Mouse (Mus musculus) hindbrain, embryonic 16.5 days (tissue): ENCODE measurements around the gene Wsb2. TPM values are rescaled to one million over a fixed set of nuclear protein-coding genes. Genes with fewer than 3 reads are reported as not detected.

Experiments used
- ATAC-seq: fragments of 200-750 bp; cut with Nextera tagmentation; 2 replicates; pipeline ENCODE4 v1.8.0; 2017; ENCODE audit warnings: moderate TSS enrichment, moderate library complexity
- H3K27ac ChIP-seq: fragments of 300-500 bp; sonication (generic); 2 replicates; pipeline ENCODE4 v1.5.1; 2014; ENCODE audit warnings: low read depth, mild to moderate bottlenecking, control low read depth, low read length, moderate library complexity
- H3K27me3 ChIP-seq: fragments of 300-500 bp; sonication (generic); replicated peaks from 2 replicates; pipeline ENCODE4 v1.6.1; 2014; ENCODE audit warnings: low read length; ENCODE audit not compliant: control insufficient read depth, insufficient read depth
- H3K36me3 ChIP-seq: fragments of 300-500 bp; sonication (generic); 2 replicates; pipeline ENCODE4 v1.6.1; 2014; ENCODE audit warnings: mild to moderate bottlenecking, low read length, moderate library complexity, mixed read lengths; ENCODE audit not compliant: control insufficient read depth, insufficient read depth
- H3K4me1 ChIP-seq: fragments of 300-500 bp; sonication (generic); 2 replicates; pipeline ENCODE4 v1.6.1; 2014; ENCODE audit warnings: low read depth, low read length; ENCODE audit not compliant: control insufficient read depth, insufficient read depth
- H3K4me2 ChIP-seq: fragments of 300-500 bp; sonication (generic); 2 replicates; pipeline ENCODE4 v1.6.1; 2014; ENCODE audit warnings: mild to moderate bottlenecking, low read length, control low read depth, moderate library complexity
- H3K4me3 ChIP-seq: fragments of 300-500 bp; sonication (generic); 2 replicates; pipeline ENCODE4 v1.5.1; 2014; ENCODE audit warnings: mild to moderate bottlenecking, low read length, control low read depth, moderate library complexity
- H3K9ac ChIP-seq: fragments of 300-500 bp; sonication (generic); 2 replicates; pipeline ENCODE4 v1.6.1; 2014; ENCODE audit warnings: low read depth, mild to moderate bottlenecking, control low read depth, low read length, moderate library complexity
- H3K9me3 ChIP-seq: fragments of 300-500 bp; sonication (generic); 2 replicates; pipeline ENCODE4 v1.6.1; 2014; ENCODE audit warnings: mild to moderate bottlenecking, low read length, moderate library complexity; ENCODE audit not compliant: control insufficient read depth
- WGBS: fragments of 180-500 bp; shearing (Covaris S2); extraction: QIAGEN DNeasy Blood & Tissue Kit; methylation state at CpG from one replicate; pipeline ENCODE4 v1.1.7; 2014; 5-methylcytosine and 5-hydroxymethylcytosine counted together
- polyA plus RNA-seq: library from polyadenylated mRNA; unstranded; fragments of >200 nt; fragmentation: Nextera tagmentation; extraction: Ambion mirVana; gene quantifications from 2 replicates; pipeline ENCODE4 v1.2.1, GENCODE M21; 2015

Gene Wsb2
- polyA plus RNA-seq, 1 experiment from 2014 or later: 200 TPM

GRCm38 (mm10) chr5:117354121-117354520 is 3.0 kb upstream of the Wsb2 start:
- H3K4me2 ChIP-seq: no peak overlapping the region
- no peak for ATAC-seq
- no peak overlapping the region for H3K4me3 ChIP-seq
- no peaks in the 10 kb centered on the region for H3K27me3 ChIP-seq
- no peaks in the 10 kb centered on the region for H3K9me3 ChIP-seq
- 79% methylated on average over 8 of the region's 8 CpGs for WGBS
- H3K9ac ChIP-seq: no peak overlapping the region
- no peak overlapping the region for H3K27ac ChIP-seq
- H3K4me1 ChIP-seq: peaks cover 9% of the 10 kb centered on the region
- H3K36me3 ChIP-seq: no peaks in the 10 kb centered on the region

DNA sequence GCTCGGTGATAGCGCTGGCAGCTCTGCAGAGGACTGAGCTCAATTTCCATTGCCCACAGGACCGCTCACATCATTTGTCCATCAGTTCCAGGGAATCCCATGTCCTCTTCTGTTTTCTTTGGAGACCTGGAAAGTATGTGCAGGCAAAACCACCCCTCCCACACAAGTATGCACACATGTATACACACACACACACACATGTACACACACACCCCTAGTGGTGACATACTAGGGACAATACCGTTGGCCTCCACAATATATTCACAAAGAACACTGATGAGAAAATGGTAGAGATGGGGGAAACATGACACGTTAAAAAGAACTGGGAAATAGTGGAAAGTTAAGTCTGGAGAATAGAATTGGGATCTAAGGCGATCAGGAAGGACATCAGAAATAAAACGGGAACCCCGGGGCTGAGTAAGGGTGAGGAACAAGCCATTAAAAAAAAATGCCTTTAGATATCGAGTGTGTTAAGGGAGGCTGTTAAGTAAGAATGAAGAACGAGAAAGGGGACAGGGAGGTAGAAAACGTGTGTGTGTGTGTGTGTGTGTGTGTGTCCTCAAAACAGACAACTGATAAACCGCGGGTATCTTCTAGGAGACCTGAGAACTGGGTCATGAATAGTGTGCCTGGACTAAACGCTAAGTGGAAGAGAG is 1.3 kb upstream of the Wsb2 start:
- Histone ChIP-seq H3K36me3 (no peaks in the 10 kb centered on the region), H3K4me3 (peak overlapping the region; percentile 65), H3K4me2 (peak overlapping the region; percentile 93), H3K27ac (peak overlapping the region; percentile 85), H3K4me1 (peaks cover 23% of the 10 kb centered on the region), H3K9me3 (no peaks in the 10 kb centered on the region), H3K27me3 (no peaks in the 10 kb centered on the region), H3K9ac (no peak overlapping the region; the same call in 1 of the 2 replicates)
- ATAC-seq: no peak
- 45% methylated on average over 14 of the region's 14 CpGs for WGBS

DNA sequence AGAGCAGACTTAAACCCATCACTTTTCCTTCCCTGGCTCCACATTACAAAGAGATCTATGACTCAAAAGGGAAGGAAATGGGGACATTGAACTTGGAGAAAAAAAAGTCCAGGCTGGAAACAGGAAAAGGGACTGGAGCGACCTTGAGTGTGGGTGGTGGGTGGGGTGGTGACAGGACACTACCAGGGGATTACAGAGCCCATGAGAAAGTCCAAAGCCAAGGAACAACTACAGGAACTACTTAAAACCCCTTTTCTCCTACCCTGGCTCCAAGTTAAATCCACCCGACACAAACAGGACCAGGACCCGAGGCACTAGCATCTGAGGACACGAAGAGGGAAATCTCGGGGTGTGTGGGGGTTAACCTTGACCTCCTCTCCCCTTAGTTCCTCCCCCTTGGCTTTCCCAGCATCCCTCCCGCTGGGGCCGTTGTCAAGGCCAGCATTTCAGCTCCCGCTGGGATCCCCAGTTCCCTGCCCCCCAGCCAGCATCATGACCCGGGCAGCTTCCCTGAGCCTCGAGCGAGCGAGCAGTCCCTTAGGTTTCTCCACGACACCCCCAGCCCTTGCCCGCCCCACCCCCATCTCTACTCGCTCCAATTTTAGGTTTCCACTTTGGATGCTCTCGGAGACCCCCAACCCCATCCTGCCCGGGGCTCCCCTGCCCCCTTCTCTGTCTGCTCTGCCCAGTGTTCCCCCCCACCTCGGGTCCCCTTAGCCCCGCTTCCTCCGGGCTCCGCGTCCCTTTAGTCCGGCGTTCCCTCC is 557 bp upstream of the Wsb2 start:
- Histone ChIP-seq H3K36me3 (no peaks in the 10 kb centered on the region), H3K4me1 (peaks cover 29% of the 10 kb centered on the region), H3K27me3 (no peaks in the 10 kb centered on the region), H3K9ac (peak overlapping the region; percentile 80), H3K27ac (peak overlapping the region; percentile 85), H3K4me3 (peak overlapping the region; percentile 65), H3K9me3 (no peaks in the 10 kb centered on the region), H3K4me2 (peak overlapping the region; percentile 93)
- ATAC-seq: peak; percentile 70
- WGBS: under 1% methylated on average over 23 of the region's 24 CpGs

- no peaks in the 10 kb centered on the region for H3K27me3 ChIP-seq
- ATAC-seq: peak; percentile 73
- no peaks in the 10 kb centered on the region for H3K9me3 ChIP-seq
- peak overlapping the region; percentile 65 for H3K4me3 ChIP-seq
- peak overlapping the region; percentile 85 for H3K27ac ChIP-seq
- no peaks in the 10 kb centered on the region for H3K36me3 ChIP-seq
- H3K4me1 ChIP-seq: peaks cover 29% of the 10 kb centered on the region
- WGBS: under 1% methylated on average over 24 of the region's 49 CpGs
- H3K4me2 ChIP-seq: peak overlapping the region; percentile 93
- H3K9ac ChIP-seq: peak overlapping the region; percentile 80
These were observed 559 bp downstream of the Wsb2 start for GRCm38 (mm10) chr5:117357478-117358247.

DNA sequence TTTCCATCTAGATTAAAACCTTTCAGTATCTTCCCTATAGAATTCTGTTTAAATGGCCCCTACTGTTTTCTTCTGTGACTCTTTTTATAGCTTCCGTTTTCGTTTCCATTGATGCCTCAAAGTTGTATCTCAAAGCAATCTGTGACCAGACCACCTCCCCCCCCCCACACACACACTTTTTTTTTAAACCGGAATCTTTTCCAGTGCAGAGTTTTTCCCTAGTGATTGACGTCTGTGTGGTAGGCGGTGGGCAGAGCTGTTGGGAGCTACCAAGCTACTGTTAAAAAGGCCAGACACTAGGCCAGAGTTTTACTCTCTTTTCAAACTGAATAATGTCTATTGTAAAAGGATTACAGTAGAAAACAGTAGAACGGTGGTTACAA is 1.1 kb downstream of the Wsb2 start:
- 4% methylated on average over 6 of the region's 6 CpGs for WGBS
- peak overlapping the region; percentile 80 for H3K9ac ChIP-seq
- no peaks in the 10 kb centered on the region for H3K9me3 ChIP-seq
- H3K4me2 ChIP-seq: peak overlapping the region; percentile 93
- peaks cover 29% of the 10 kb centered on the region for H3K4me1 ChIP-seq
- H3K27me3 ChIP-seq: no peaks in the 10 kb centered on the region
- ATAC-seq: no peak
- peak overlapping the region; percentile 65 for H3K4me3 ChIP-seq
- no peaks in the 10 kb centered on the region for H3K36me3 ChIP-seq
- H3K27ac ChIP-seq: peak overlapping the region; percentile 85

- Histone ChIP-seq H3K9ac (no peak overlapping the region), H3K4me3 (peak overlapping the region; percentile 65), H3K36me3 (no peaks in the 10 kb centered on the region; the same call in 1 of the 2 replicates), H3K9me3 (no peaks in the 10 kb centered on the region), H3K27me3 (no peaks in the 10 kb centered on the region), H3K4me2 (peak overlapping the region; percentile 93), H3K27ac (no peak overlapping the region), H3K4me1 (peaks cover 29% of the 10 kb centered on the region)
- WGBS: 35% methylated on average over 11 of the region's 11 CpGs
- ATAC-seq: no peak
These were observed 1.6 kb downstream of the Wsb2 start for GRCm38 (mm10) chr5:117358725-117359124.

DNA sequence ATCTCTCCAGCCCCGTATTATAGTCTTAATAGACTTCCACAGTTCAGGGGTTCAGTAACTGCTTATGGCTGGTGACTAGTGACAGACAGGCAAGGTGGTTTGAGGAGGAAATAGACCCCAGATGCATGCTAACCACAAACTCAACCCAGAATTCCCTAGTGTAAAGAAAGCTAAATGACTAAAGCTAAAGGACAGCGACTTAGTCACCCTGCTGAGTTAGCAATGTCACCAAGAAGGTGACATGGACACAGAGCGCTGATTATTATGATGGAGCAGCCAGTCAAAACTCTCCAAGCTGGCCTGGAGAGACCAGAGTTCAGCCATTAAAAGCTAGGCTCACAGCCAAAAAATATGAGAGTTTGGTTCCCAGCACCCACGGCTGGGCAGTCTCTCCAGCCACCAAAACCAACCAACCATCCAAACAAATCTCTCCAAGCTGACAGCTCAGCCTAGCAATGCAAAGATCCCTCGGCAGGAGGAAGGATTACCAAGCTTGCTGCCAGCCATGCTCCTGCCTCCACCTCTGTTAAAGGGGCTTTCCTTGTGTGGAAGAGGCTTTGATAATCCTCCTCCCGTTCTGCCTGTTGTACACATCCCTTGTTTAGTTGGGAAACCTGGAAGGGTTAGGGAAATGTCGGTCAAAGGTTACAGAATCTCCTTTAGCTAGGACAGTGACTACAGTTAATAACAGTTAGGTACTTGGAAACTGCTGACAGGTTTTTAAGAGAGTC is 2.6 kb downstream of the Wsb2 start:
- ATAC-seq: no peak
- H3K4me3 ChIP-seq: no peak overlapping the region
- H3K9ac ChIP-seq: no peak overlapping the region
- peaks cover 5% of the 10 kb centered on the region; the same call in 1 of the 2 replicates for H3K36me3 ChIP-seq
- WGBS: 41% methylated on average over 7 of the region's 7 CpGs
- H3K4me1 ChIP-seq: peaks cover 29% of the 10 kb centered on the region
- H3K4me2 ChIP-seq: no peak overlapping the region
- H3K9me3 ChIP-seq: no peaks in the 10 kb centered on the region
- H3K27me3 ChIP-seq: no peaks in the 10 kb centered on the region
- H3K27ac ChIP-seq: no peak overlapping the region

GRCm38 (mm10) chr5:117360228-117360515 is 3.1 kb downstream of the Wsb2 start:
- Histone ChIP-seq H3K4me1 (peaks cover 29% of the 10 kb centered on the region), H3K9me3 (no peaks in the 10 kb centered on the region), H3K4me2 (no peak overlapping the region), H3K4me3 (no peak overlapping the region), H3K27ac (no peak overlapping the region), H3K36me3 (peaks cover 9% of the 10 kb centered on the region; the same call in 1 of the 2 replicates), H3K9ac (no peak overlapping the region), H3K27me3 (no peaks in the 10 kb centered on the region)
- no peak for ATAC-seq
- 62% methylated on average over 13 of the region's 13 CpGs for WGBS
